Mouse (Mus musculus) gastrocnemius, adult 2 months (tissue): ENCODE results near the gene Rgs14. TPM values are rescaled to one million over a fixed set of nuclear protein-coding genes. Genes with fewer than 3 reads are reported as not detected.
A peak's percentile ranks its signal among the peaks of the same experiment; 100 is the strongest.

Experiments used
- DNase-seq: peaks from one replicate; pipeline ENCODE4 v3.0.0; 2022
- H3K27ac ChIP-seq: fragments of 200-600 bp; 2 replicates; pipeline ENCODE4 v1.8.1; 2022; ENCODE audit warnings: mild to moderate bottlenecking
- H3K4me3 ChIP-seq: fragments of 200-600 bp; 2 replicates; pipeline ENCODE4 v1.8.1; 2022; ENCODE audit warnings: mild to moderate bottlenecking, moderate library complexity
- CTCF ChIP-seq: fragments of 200-600 bp; IDR thresholded peaks from 2 replicates; pipeline ENCODE4 v1.8.1; 2022; ENCODE audit warnings: antibody characterized with exemption, mild to moderate bottlenecking, moderate library complexity
- intact Hi-C: fragments of 180-260 bp; cut with DNase I; formaldehyde crosslinking; loops from one replicate; pipeline ENCODE4 v1.15.1; 2025
- total RNA-seq, 2 experiments: library from RNA; stranded (reverse); gene quantifications; 2 replicates each; pipeline ENCODE4 v1.2.3; 2021

The Rgs14 gene
- total RNA-seq, 2 experiments from 2014 or later: 0.20 TPM; not detected in 1

DNA sequence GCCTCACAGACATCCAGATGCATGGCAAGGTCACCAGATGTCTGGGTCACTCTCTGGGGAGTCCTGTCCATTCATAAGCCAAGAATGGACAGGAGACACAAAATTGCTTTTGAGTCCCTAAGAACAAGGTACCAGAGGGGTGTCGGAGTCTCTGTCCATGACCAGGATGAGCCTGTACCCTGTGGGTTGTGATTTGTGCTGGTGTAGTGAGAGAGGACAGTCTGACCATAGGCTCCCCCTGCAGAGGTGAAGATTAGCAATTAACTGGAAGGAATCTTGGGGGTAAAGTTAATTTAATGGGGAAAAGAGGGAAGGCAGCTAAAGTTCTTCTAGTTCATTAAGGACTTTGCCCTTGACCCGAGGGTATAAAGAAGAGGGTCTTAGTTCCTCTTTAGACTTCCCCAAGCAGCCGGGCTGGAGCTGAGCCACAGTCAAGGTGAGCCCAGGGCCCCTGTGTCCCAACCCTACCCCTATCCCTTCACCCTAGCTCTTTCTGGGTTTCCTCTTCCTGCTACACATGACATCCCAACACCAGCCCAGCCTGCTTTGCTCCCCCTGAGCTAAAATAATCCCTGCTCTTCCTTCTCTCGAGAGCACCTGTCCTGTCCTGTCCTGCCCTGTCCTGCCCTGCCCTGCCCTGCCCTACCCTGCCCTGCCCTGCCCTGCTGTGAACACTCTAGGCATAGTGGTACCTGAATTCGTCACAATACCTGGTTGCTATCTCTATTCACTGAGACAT lies 29.9 kb downstream of the Rgs14 start:
- H3K27ac ChIP-seq: no peak overlapping the region
- no peak for DNase-seq
- no peak for TF ChIP-seq CTCF
- intact Hi-C loops: no loop called here
- H3K4me3 ChIP-seq: no peak overlapping the region

DNA sequence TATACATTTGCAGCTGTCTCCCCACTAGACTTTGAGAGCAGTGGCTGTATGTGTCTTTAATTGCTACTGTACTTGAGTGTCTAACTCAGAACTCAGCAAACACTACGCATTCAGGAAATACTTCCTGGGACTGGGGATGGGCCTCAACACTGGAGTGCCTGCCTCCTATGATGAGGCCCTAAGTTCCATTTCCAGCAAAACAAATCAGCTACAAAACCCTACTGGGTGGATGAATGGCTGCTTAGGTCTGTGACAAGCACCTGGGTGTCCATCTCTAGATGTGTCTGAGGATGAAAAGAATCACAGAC lies 30.5 kb downstream of the Rgs14 start:
- no peak for DNase-seq
- intact Hi-C loops: no loop called here
- no peak for TF ChIP-seq CTCF
- H3K4me3 ChIP-seq: no peak overlapping the region
- H3K27ac ChIP-seq: no peak overlapping the region

DNA sequence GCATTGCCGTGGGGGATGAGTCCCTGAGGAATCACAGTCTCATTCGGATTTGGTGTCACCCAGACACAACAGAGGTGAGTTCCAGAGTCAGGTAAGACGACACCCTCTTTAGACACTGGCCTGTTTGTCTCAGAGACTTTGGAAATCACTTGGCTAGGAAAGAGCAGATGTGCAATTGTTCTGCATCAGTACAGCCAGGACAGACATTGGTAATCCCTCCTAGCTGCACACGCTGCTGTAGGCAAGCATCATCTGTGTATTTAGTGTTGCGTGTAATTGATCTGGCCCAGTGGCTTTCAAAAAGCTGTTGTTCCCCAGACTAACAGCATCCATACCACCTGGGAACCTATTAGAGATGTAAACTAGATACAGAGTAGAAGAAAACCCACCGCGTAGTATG lies 33.7 kb downstream of the Rgs14 start:
- no peak for TF ChIP-seq CTCF
- Histone ChIP-seq H3K27ac (no peak overlapping the region), H3K4me3 (no peak overlapping the region)
- intact Hi-C loops: no loop called here
- no peak for DNase-seq

DNA sequence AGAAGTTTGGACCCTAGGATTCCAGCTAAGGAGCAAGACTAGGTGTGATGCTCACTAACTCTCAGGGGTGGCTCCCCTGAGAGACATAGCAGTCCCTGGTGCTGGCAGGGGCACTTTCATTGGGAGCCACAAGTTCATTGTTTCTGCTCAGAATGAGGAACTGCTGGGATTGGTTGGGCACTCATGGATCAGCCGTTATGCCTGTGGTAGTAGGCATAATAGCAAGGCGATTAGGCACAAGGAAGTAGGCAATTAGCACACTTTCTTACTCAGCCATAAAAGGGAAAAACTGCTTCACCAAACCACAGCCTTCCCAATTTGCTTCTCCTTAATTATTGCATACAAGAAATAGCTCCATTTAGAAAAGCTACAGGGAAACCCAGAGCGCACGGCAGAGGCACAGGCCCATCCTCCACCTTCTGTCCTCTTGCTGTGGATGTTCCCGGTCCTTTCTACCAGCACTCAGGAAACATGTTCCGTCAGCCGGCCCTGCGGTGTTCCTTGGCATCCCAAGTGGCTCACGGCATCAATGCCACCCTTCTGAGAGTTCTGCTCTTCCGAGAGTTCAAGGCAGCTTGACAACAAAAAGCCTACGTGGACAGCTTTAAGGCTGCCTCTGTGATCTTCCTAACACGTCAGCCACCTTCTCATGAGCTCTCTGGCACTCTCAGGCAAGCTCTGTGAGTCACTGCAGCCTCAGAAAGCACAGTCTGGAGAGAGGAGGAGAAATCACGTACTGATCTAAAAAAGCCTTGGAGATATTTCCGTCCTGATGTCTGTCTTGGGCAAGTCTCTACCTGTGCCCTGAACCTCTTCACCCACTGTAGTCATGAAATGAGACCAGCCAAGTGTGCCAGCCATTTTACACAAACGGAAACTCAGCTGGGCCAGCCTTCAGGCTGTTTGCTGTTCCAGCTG lies 34.7 kb downstream of the Rgs14 start:
- no peak overlapping the region for H3K4me3 ChIP-seq
- intact Hi-C loops: no loop called here
- H3K27ac ChIP-seq: no peak overlapping the region
- no peak for TF ChIP-seq CTCF
- no peak for DNase-seq

DNA sequence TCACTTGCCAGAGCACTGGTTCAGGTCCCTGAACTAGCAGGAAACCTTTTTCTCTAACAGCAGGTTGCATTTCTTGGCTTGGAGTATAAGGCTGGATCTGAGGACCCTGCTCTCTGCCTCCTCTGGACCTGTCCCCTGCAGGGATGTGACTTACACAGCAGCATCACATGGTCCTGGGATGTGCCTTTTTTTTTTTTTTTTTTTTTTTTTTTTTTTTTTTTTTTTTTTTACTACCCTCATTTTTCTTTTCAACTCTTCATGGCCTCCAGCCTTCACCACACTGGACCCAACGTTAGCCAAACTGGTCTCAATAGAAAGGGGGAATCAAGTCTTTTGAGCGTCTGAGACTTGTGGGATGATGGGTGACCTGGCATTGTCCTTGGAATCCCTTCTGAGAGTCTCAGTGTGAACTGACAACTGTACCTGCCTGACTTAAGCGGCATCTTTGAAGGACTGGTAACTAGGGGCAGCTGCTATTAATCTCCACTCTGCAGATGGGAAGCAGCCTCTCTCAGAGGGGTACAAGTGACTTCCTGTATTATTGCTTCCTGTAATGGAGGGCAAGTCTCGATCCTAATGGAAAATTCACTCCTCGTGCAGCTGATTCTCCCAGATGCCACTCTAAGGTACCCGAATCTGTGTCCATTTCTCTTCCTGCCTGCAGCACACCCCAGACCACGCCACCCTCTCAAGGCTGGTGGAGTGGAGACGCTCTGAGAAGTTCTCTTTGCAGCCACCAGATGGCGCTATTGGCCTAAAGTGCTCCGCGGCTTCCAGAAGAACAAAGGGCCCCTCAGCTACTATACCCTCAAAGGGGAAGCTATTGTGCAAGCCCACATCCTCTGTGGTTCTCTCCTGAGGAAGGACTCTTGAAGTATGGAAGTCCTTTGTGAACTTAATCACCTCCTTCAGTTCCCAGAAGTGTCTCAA lies 35.6 kb downstream of the Rgs14 start:
- Histone ChIP-seq H3K4me3 (no peak overlapping the region), H3K27ac (no peak overlapping the region)
- DNase-seq: peak; percentile 74
- intact Hi-C loops: loop anchor here (1.0 kb wide), 1 partner anchor 112 kb away; no protein-coding TSS in a partner anchor
- TF ChIP-seq CTCF: peak; percentile 98

DNA sequence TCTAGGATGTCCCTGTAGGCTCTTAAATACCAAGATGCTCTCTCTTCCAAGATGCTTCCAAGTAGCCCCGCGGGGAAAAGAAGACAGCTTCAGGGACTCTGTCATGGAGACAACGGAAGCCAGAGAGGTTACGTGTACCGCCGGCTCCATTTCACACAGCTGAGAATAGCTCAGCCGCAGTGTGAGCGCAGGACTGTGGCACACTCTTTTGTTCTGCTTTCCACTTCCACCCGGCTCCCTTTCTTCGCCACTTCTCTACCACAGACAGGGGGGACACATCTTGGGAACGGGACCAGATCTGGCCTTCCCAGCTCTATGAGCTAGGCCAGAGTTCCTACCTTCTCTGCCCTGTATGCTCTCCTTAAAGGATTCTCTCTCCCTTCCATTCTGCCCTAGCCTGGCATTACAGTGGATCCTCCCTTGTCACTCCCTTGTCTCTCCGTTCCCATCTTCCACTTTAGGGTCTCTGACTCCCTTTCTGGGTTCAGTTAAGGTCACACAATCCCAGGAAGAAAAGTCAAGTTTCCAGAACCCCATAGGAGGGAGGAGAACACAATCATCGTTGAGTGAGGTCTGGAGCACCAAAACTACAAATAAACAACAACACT lies 36.4 kb downstream of the Rgs14 start:
- intact Hi-C loops: loop anchor here (1.0 kb wide), 1 partner anchor 111 kb away; no protein-coding TSS in a partner anchor
- TF ChIP-seq CTCF: no peak
- no peak overlapping the region for H3K27ac ChIP-seq

DNA sequence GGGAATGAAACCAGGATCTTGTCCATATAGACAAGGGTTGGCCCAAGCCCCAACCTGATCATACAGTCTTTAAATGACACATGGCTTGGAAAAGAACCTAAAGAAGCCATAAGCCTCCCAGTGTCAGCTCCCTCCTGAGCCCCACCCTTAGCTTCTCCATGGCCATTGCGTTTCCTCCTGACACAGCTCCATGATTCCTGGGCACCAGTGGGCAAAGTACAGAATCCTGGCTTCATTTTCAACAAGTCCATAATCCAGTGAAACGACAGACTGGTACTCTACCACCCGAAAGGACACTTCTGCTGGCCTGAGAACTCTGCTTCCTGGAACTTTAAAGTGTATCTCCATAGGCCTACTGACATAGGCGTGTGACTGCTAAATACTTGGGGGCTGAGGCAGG lies 37.8 kb downstream of the Rgs14 start:
- TF ChIP-seq CTCF: no peak
- intact Hi-C loops: no loop called here

More for the DNA sequence above, 36.4 kb downstream of the Rgs14 start:
- H3K4me3 ChIP-seq: no peak overlapping the region
- no peak for DNase-seq

DNA sequence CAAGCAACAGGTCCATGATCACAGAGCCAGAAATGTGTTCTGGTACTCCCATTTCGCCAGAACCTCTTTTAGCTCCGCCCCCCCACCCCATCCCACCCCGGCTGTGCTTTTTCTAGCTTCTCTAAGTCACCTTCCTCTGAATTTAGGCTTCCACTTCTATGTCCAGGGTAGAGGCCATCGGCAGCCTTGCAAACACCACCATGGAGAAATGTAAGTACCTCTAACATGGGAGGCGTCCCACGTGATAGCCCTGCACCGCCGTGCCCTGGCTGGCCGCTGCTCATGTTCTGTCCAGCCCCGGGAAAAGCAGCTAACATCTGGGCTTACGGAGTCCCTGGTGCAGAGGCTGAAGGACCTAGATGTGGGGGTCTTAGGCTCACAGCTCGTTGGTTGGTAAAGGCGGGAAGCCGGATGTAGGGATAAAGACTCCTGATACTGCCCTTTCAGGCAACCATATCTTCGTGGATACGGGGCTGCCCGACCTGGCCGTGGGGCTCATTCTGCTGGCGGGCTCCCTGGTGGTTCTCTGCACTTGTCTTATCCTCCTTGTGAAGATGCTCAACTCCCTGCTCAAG lies 39.1 kb downstream of the Rgs14 start:
- H3K27ac ChIP-seq: no peak overlapping the region
- intact Hi-C loops: no loop called here
- TF ChIP-seq CTCF: no peak
- no peak overlapping the region for H3K4me3 ChIP-seq
- DNase-seq: no peak

More for the DNA sequence above, 37.8 kb downstream of the Rgs14 start:
- no peak overlapping the region for H3K4me3 ChIP-seq
- DNase-seq: no peak
- H3K27ac ChIP-seq: no peak overlapping the region

DNA sequence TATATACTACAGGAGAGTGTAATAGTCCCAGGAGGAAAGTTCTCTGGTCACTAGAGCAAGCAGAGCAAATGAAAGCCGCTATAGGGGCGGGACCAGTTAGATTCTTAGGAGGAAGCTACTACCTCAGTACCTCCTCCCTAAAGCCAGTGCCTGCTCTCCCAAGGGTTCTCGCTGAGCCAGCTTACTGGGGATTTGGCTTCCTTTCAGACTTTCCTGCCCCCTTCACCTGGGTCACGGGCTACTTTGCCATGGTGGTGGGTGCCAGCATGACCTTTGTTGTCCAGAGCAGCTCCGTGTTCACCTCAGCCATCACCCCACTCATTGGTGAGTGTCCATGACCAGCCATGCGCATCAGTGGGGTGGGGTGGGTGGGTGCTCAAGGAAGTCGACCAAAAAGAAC lies 42.3 kb downstream of the Rgs14 start:
- intact Hi-C loops: no loop called here
- no peak for DNase-seq
- H3K27ac ChIP-seq: no peak overlapping the region
- no peak overlapping the region for H3K4me3 ChIP-seq
- no peak for TF ChIP-seq CTCF

DNA sequence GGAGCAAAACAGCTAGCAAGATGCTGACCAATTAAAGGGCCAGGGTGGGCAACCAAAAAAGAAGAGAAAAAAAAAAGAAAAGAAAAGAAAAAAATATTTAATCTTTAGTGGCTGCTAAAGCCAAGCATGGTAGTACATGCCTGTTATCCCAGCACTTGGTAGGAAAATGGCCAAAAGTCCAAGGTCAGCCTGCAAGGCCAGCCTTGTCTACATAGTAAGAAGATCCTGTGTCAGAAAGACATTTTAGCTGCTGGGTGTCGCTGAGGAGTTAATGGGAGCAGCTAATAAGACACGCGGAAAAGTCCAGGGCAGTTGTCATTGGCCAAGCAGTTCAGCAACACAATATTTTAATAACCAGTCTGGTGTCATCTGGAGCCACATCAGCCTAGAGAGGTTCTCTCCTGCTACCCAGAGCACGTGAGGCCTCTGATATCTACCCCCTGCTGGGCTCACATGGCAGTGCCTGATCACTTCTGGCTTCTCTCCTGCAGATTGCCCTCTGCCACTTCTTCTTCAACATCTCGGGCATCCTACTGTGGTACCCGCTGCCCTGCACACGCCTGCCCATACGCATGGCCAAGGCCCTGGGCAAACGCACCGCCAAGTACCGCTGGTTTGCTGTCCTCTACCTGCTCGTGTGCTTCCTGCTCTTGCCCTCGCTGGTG lies 43.2 kb downstream of the Rgs14 start:
- H3K27ac ChIP-seq: no peak overlapping the region
- DNase-seq: no peak
- H3K4me3 ChIP-seq: no peak overlapping the region
- TF ChIP-seq CTCF: no peak
- intact Hi-C loops: no loop called here

DNA sequence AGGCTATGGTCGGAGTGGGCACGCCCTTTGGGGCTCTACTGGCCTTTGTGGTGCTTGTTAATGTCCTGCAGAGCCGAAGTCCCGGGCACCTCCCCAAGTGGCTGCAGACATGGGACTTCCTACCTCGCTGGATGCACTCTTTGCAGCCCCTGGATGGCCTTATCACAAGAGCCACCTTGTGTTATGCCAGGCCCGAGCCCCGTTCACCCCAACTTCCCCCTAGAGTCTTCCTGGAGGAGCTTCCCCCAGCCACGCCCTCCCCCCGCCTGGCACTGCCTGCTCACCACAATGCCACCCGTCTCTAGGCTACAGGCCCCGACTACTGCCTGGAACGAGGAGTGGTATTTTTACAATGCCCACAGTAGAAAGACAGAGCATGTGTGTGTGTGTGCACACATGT lies 43.8 kb downstream of the Rgs14 start:
- DNase-seq: no peak
- TF ChIP-seq CTCF: no peak
- intact Hi-C loops: no loop called here
- Histone ChIP-seq H3K27ac (no peak overlapping the region), H3K4me3 (no peak overlapping the region)
